Mouse (Mus musculus): ENCODE results near the gene Spg7.

The Spg7 gene

DNA sequence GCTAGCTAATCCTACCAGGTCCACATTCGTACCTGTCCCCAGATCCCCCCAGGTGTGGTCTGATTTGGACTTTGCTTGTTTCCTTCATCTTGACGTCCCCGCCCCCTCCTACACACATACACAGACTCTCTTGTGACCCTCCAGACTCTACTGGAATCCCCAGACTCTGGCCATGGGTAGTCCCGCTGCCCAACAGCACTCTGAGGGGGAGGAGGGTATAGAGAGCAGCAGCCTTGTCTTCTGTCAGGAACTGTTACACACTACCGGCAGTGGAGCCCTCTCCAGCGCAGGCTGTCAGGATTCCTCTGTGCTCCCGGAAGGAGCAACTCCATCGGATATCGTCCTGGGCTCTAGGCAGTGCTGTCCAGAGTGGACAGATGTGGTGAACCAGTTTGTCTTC, 68.3 kb downstream of the Spg7 start:
- no peak for DNase-seq (ENCODE audit: low read depth, low spot score)

DNA sequence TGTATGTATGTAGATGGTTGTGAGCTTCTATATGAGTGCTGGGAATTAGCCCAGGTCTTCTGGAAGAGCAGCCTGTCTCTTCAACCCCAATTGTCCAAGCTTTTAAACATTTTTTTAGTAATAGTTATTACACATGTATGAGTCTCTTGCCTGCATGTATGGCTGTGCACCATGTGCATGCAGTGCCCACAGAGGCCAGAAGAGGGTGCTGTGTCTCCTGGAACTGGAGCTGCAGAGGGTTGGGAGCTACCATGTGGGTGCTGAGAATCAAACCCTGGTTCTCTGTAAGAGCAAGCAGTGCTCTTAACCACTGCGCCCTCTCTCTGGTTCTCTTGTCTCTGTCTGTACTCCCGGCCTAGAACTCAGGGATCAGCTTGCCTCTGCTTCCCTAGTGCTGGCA, 70.2 kb downstream of the Spg7 start:
- DNase-seq (ENCODE audit: low read depth, low spot score): no peak

DNA sequence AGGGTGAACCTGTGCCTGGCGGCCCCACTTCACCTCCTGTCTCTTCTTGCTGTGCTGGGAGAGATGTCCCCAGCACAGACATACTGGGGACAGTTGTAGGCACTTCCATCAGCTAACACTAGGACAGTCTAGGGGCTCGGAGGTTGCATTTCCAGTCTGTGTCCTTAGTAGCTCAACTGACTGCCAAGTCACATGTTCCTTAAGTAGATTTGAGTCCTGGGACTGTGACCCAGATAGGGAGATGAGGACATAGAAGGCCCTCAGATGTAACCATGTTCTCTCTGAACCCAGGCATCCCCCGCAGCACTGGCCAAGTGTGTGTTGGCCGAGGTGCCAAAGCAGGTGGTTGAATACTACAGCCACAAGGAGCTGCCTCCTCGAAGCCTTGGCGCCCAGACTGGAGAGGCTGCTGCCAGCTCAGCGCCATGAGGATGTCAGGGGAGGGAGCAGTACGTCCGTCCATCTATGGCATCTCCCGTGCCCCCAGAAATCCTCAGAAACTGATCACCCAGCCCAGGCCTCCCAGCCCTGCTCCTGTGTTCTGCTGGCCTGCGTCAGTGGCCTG, 71.5 kb downstream of the Spg7 start:
- no peak for DNase-seq (ENCODE audit: low read depth, low spot score)

DNA sequence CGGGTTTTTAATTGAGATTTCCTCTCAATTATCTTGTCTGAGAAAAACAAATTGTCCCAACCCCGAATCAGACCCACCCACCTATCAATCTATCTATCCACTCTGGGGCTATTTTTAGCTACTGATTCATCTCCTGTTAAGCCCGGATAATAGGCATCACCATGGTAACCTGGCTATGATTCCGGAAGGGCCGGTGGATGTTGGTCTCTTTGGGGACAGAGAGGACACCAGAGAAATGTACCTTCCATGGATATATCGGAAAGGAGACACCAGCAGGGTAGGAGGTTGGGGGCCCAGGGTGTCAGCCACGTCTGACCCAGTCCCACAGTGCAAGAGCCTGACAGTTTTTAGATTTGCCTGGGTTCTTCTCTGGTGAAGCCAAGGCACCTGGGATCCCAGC, 72.7 kb downstream of the Spg7 start:
- DNase-seq (ENCODE audit: low read depth, low spot score): no peak

DNA sequence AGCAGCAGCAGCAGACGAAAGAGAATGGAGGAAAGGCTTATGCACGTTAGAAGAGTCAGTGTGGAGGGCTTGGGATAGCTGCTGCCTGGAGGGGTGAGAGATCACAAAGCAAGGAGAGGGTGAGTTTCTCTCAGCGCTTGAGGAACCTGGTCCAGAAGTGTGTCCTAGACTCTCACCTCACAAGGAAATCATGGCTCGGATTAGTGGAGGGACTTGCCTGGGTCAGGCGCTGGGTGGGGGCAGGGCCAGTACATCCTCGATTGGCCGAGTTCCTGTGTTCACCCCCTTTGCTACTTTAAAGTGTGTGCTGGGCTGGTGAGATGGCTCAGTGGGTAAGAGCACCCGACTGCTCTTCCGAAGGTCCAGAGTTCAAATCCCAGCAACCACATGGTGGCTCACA, 73.1 kb downstream of the Spg7 start:
- DNase-seq (ENCODE audit: low read depth, low spot score): no peak

DNA sequence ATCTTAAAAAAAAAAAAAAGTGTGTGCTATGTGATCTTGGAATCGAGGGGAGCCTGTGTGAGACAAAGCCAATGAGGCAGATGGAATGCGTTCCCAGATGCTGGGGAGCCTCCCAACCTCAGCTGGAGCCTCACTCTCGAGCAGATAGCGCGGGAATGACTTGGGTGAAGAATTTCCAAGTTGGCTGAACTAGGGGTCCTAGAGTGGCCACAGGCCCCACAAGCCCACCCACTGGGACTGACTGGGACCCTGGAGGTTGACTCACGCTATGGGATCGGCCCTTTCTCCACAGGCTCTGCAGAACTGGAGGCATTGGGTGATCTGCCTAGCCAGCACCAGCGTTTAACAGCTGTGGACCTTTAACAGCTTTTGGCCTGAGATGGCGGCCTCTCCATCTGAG, 73.5 kb downstream of the Spg7 start:
- DNase-seq (ENCODE audit: low read depth, low spot score): no peak

DNA sequence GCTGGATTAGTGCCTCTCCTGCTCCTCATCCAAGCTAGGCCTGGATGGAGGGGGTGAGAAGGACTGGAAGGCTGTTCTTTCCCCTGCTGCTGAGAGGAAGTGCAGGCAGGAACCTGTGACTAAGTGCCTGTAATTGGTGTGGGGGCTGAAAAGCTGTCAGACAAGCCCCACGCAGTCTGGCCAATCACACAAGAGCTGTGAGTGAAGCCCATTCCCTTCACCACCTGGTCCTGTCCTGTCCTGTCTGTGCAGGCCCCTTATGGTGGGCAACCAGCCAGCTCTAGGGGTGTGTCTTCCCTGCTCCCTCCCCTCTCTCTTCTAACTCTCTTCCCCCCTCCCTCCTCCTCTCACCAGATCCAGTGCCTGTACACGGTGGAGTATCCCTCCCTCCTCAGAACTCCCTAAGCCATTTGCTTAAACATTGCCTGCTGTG, 74.9 kb downstream of the Spg7 start:
- no peak for DNase-seq (ENCODE audit: low read depth, low spot score)

DNA sequence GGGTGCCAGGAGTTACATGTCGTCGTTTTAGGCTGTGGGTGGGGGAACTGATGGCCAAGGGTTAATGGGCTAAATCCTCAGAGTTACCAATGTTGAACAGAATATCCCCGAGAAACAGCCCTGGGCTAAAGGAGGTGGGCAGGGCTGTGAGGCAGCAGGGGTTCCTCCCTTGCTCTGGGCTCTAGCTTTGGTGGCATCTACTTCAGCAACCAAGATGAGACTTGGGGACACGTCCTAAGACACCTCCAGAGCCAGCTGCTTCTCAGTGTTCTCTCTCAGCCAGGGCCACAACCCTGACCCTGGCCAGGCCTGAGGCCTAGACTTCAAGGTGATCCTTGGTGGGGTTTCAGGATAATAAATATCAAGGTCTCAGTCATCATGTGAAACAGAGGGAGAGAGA, 76.0 kb downstream of the Spg7 start:
- DNase-seq (ENCODE audit: low read depth, low spot score): no peak

DNA sequence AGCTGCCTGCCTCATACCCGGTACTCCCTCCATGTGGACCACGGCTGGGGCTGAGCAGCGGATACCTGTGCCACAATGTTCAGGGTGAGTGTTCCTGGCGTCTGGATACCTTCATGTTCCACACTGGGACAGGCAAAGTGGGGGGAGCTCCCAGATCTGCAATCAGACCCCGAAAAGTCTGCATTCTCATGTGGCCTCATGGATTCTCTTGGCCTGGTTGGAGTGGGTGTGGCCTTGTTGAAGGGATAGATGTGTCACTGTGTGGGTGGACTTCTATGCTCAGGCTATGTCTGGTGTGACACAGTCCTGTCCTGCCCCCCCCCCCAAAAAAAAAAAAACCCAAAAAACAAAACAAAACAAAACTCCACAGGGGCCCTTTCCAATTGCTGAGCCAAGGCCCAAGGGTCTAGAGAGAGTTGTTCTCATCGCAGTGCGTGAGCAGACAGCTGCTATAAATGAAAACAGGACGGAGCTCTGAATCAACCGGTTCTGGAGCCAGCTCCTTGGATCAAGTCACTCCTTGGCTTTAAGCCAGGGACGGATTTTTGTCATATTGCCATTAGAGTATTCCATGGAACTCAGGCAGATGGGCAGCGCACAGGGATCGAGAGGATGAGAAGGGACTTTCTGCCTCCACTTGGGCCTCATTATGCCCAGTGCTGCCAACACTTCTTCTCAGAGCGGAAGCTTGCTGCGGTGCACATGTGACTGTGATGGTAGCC, 79.2 kb downstream of the Spg7 start:
- no peak for DNase-seq (ENCODE audit: low read depth, low spot score)

DNA sequence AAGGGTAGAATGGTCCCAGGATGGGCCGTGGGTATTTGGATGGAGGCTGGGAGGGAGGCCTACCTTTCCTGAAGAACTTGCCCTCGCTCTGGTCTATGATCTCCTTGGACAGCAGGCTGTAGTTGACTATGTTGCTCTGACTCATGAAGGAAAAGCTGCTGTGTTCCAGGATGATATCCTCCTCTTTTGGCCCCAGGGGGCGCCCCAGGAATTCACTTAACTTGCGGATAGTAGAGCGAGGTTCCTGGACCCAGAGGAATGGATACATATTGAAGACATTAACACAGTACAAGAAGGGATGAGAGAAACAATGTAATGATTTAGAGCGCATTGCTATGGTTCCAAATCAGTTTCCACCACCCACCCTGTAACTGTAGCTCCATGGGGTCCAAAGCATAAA, 82.5 kb downstream of the Spg7 start:
- DNase-seq (ENCODE audit: low read depth, low spot score): peak; percentile 49

DNA sequence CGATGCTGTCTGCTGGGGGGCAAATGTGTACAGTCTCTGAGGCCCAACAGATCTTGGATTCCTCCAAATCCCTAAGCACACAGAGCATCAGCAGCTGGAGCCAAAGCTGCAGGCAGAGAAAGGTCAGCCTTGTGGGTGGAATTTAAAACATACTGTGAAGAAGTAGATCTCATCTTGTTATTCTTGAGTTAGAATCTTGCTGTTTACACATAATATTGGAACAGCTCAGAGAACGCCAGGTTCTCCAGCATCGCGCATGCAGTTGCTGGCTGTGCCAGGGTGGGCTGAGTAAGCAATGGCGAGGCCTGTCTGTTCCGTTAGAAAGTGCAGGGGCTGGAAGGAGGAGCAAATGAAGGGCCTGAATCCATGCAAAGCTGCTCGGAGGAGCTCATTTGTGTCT, 83.6 kb downstream of the Spg7 start:
- DNase-seq (ENCODE audit: low read depth, low spot score): no peak
